Mouse (Mus musculus) intestine, embryonic 15.5 days (tissue): ENCODE results near the gene Poc1a. TPM values are rescaled to one million over a fixed set of nuclear protein-coding genes. Genes with fewer than 3 reads are reported as not detected.

Experiments
- ATAC-seq: fragments of 200-750 bp; cut with Nextera tagmentation; 2 replicates; pipeline ENCODE4 v1.8.0; 2017; ENCODE audit warnings: moderate TSS enrichment, moderate library complexity
- H3K27ac ChIP-seq: fragments of 300-500 bp; sonication (generic); 2 replicates; pipeline ENCODE4 v1.5.1; 2015; ENCODE audit warnings: mild to moderate bottlenecking, inconsistent platforms
- H3K27me3 ChIP-seq: fragments of 300-500 bp; sonication (generic); replicated peaks from 2 replicates; pipeline ENCODE4 v1.6.1; 2015; ENCODE audit warnings: inconsistent platforms
- H3K36me3 ChIP-seq: fragments of 300-500 bp; sonication (generic); 2 replicates; pipeline ENCODE4 v1.6.1; 2015; ENCODE audit warnings: inconsistent platforms
- H3K4me1 ChIP-seq: fragments of 300-500 bp; sonication (generic); replicated peaks from 2 replicates; pipeline ENCODE4 v1.6.1; 2015; ENCODE audit warnings: inconsistent platforms
- H3K4me2 ChIP-seq: fragments of 300-500 bp; sonication (generic); replicated peaks from 2 replicates; pipeline ENCODE4 v1.6.1; 2015; ENCODE audit warnings: mild to moderate bottlenecking, inconsistent platforms
- H3K4me3 ChIP-seq: fragments of 300-500 bp; sonication (generic); replicated peaks from 2 replicates; pipeline ENCODE4 v1.5.1; 2015; ENCODE audit warnings: inconsistent platforms
- H3K9ac ChIP-seq: fragments of 300-500 bp; sonication (generic); 2 replicates; pipeline ENCODE4 v1.6.1; 2015; ENCODE audit warnings: inconsistent platforms
- H3K9me3 ChIP-seq: fragments of 300-500 bp; sonication (generic); 2 replicates; pipeline ENCODE4 v1.6.1; 2016; ENCODE audit warnings: inconsistent platforms
- WGBS: fragments of 180-500 bp; shearing (Covaris S2); methylation state at CpG from one replicate; pipeline ENCODE4 v1.1.7; 2015; 5-methylcytosine and 5-hydroxymethylcytosine counted together
- polyA plus RNA-seq: library from polyadenylated mRNA; unstranded; fragments of >200 nt; fragmentation: Nextera tagmentation; extraction: Ambion mirVana; gene quantifications from 2 replicates; pipeline ENCODE4 v1.2.1, GENCODE M21; 2015

Poc1a gene
- polyA plus RNA-seq, 1 experiment from 2014 or later = 25.9 TPM

DNA sequence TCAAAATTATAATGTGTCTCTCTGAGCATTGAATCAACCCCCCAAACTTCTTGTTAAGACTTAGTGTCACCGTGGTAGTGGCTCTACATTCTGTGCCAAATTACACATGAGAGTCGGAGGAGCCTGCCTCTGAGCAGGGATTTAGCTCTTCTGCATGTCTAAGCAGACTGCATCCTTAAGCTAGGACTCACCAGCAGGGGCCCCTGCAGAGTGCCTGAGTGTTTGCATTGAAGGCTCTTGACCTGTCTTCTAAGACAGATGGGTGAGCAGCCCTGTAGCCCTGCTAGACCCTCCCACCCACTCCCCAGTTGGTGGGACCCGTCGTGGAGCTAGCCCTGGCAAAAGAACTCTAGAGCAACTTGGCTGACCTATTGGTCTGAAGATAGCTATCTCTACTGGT is 6.3 kb downstream of the Poc1a start:
- Histone ChIP-seq H3K9ac (no peak overlapping the region), H3K9me3 (no peaks in the 10 kb centered on the region), H3K27me3 (no peaks in the 10 kb centered on the region), H3K27ac (no peak overlapping the region), H3K4me1 (peaks cover under 1% of the 10 kb centered on the region; the same call in 1 of the 2 replicates), H3K36me3 (peaks cover 21% of the 10 kb centered on the region), H3K4me3 (no peak overlapping the region), H3K4me2 (no peak overlapping the region)
- 51% methylated on average over 4 of the region's 4 CpGs for WGBS
- ATAC-seq = no peak

GRCm38 (mm10) chr9:106288864-106289263 is 8.0 kb downstream of the Poc1a start:
- Histone ChIP-seq H3K4me1 (no peaks in the 10 kb centered on the region), H3K27ac (no peak overlapping the region), H3K27me3 (no peaks in the 10 kb centered on the region), H3K4me3 (no peak overlapping the region), H3K4me2 (no peak overlapping the region), H3K9ac (no peak overlapping the region), H3K9me3 (no peaks in the 10 kb centered on the region), H3K36me3 (peaks cover 21% of the 10 kb centered on the region)
- 27% methylated on average over 3 of the region's 3 CpGs for WGBS
- ATAC-seq = peak; percentile 78

GRCm38 (mm10) chr9:106289841-106290240 is 9.0 kb downstream of the Poc1a start:
- H3K27ac ChIP-seq = no peak overlapping the region
- H3K4me3 ChIP-seq = no peak overlapping the region
- no peaks in the 10 kb centered on the region for H3K9me3 ChIP-seq
- no peaks in the 10 kb centered on the region for H3K4me1 ChIP-seq
- H3K9ac ChIP-seq = no peak overlapping the region
- H3K27me3 ChIP-seq = no peaks in the 10 kb centered on the region
- H3K36me3 ChIP-seq = peaks cover 18% of the 10 kb centered on the region
- no peak overlapping the region for H3K4me2 ChIP-seq
- WGBS = 87% methylated on average over 8 of the region's 8 CpGs
- ATAC-seq = no peak

DNA sequence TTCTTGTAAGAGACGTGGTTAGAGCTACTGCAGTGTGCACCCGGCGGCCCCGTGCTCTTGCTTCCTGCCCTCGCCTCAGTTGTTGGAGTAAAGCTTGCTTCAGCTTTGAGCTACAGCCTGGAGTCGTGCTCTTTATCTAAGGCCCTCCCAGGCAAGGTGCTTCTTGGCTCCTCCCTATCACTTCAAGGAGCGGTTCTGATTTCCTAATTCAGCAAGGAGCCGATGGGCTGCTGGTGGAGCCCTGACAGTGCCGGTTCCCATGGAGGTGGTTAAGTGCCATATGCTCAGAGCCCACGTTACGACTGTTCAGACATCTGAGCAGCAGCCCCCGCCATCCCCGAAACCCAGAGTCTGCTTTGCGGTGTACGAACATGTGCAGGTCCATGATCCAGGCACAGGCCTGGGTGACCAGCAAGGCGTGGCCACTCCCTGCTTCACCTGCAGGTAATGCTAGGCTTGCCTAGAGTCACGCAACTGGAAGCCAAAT is 9.8 kb downstream of the Poc1a start:
- H3K4me1 ChIP-seq = no peaks in the 10 kb centered on the region
- H3K36me3 ChIP-seq = peaks cover 15% of the 10 kb centered on the region
- no peak for ATAC-seq
- WGBS = 87% methylated on average over 17 of the region's 17 CpGs
- H3K4me2 ChIP-seq = no peak overlapping the region
- no peak overlapping the region for H3K4me3 ChIP-seq
- H3K27ac ChIP-seq = no peak overlapping the region
- no peak overlapping the region for H3K9ac ChIP-seq
- no peaks in the 10 kb centered on the region for H3K9me3 ChIP-seq
- H3K27me3 ChIP-seq = no peaks in the 10 kb centered on the region

GRCm38 (mm10) chr9:106293569-106294156 is 12.8 kb downstream of the Poc1a start:
- WGBS = 86% methylated on average over 14 of the region's 14 CpGs
- Histone ChIP-seq H3K9me3 (no peaks in the 10 kb centered on the region), H3K4me1 (no peaks in the 10 kb centered on the region), H3K4me2 (no peak overlapping the region), H3K4me3 (no peak overlapping the region), H3K36me3 (peaks cover 5% of the 10 kb centered on the region), H3K27me3 (no peaks in the 10 kb centered on the region), H3K9ac (no peak overlapping the region), H3K27ac (no peak overlapping the region)
- no peak for ATAC-seq

- 85% methylated on average over 6 of the region's 6 CpGs for WGBS
- no peak overlapping the region for H3K4me3 ChIP-seq
- no peaks in the 10 kb centered on the region; the same call in 1 of the 2 replicates for H3K36me3 ChIP-seq
- H3K27ac ChIP-seq = no peak overlapping the region
- H3K9me3 ChIP-seq = no peaks in the 10 kb centered on the region
- H3K4me1 ChIP-seq = no peaks in the 10 kb centered on the region
- ATAC-seq = no peak
- no peak overlapping the region for H3K4me2 ChIP-seq
- H3K9ac ChIP-seq = no peak overlapping the region
- H3K27me3 ChIP-seq = no peaks in the 10 kb centered on the region
Observed at GRCm38 (mm10) chr9:106296637-106297174, 15.8 kb downstream of the Poc1a start.

DNA sequence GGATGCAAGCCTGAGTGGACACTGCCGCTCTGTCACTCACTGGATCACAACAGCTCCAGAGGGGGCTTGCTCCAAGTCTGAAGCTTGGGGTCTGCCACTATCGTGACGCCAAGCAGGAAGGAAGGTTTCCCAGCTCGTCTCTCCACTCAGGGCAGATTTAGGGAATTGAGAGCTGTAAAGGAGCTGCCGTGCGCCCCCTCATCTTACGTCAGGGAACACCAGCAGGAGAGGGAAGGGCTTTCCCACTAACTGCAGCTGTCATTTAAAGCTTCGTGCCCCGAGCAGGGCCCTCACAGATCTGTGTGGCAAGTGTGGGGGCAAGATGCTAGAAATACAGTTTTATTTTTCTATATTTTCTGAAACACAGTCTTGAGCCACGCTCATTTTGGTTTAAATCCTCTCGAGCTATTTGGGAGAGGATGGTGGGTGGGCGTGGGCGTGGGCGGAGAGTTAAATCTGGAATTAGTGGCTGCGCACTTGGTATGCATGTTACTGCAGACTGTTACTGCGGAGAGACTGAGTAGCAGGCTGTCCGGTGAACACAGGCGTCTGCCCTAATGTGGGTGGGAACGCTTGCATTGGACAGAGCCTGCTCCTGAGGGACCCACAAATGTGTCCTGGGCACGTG is 19.4 kb downstream of the Poc1a start:
- H3K27me3 ChIP-seq = no peaks in the 10 kb centered on the region
- no peaks in the 10 kb centered on the region for H3K9me3 ChIP-seq
- ATAC-seq = no peak
- no peak overlapping the region for H3K4me2 ChIP-seq
- 82% methylated on average over 20 of the region's 20 CpGs for WGBS
- no peak overlapping the region for H3K4me3 ChIP-seq
- H3K27ac ChIP-seq = no peak overlapping the region
- no peak overlapping the region for H3K9ac ChIP-seq
- no peaks in the 10 kb centered on the region; the same call in 1 of the 2 replicates for H3K36me3 ChIP-seq
- 0 out of 2 replicates have a peak, but pooled peaks cover 8% of the 10 kb centered on the region for H3K4me1 ChIP-seq

- H3K27ac ChIP-seq = no peak overlapping the region
- H3K4me2 ChIP-seq = no peak overlapping the region
- no peak overlapping the region for H3K9ac ChIP-seq
- no peak for ATAC-seq
- H3K4me1 ChIP-seq = peaks cover 8% of the 10 kb centered on the region; the same call in 1 of the 2 replicates
- 73% methylated on average over 6 of the region's 6 CpGs for WGBS
- H3K36me3 ChIP-seq = no peaks in the 10 kb centered on the region; the same call in 1 of the 2 replicates
- no peaks in the 10 kb centered on the region for H3K9me3 ChIP-seq
- H3K27me3 ChIP-seq = no peaks in the 10 kb centered on the region
- no peak overlapping the region for H3K4me3 ChIP-seq
Observed at GRCm38 (mm10) chr9:106300949-106301348, 20.1 kb downstream of the Poc1a start.

GRCm38 (mm10) chr9:106301446-106302080 is 20.7 kb downstream of the Poc1a start:
- Histone ChIP-seq H3K4me3 (no peak overlapping the region), H3K4me2 (no peak overlapping the region), H3K36me3 (no peaks in the 10 kb centered on the region; the same call in 1 of the 2 replicates), H3K27me3 (no peaks in the 10 kb centered on the region), H3K4me1 (peaks cover 8% of the 10 kb centered on the region; the same call in 1 of the 2 replicates), H3K9ac (no peak overlapping the region), H3K27ac (no peak overlapping the region), H3K9me3 (no peaks in the 10 kb centered on the region)
- WGBS = 75% methylated on average over 10 of the region's 11 CpGs
- ATAC-seq = no peak

DNA sequence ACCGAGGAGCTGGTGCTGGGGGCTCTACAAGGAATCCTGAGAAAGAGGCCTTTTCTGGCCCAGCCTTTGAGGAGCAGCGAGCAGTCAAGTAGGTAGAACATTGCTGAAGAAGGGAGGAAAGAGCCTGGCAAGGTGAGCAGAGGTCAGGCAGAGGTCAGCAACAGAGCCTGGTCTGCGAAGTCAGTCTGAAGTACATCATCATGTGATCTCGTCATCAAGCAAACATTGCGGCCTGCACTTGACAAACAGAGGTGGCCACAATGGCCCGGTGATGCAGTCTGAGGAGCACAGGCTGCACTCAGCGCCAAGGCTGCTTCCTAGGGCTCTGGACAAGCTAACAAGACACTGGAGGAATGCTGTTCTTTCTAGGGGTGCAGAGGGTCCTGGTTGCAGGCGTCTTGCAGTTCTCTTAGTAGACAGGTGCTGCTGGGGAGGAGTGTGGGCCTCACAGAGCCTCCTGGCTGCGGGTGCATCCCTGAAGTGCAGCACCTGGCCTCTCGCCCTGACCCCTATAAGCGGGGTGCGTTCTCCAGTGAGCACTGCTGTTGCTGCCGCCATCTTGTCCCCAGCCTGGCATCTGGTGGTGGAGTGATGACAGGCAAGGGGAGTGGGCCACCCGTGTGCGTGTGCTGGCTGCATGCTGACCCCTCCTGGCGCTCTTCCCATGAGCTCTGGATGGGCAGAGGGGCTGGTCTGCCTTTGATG is 21.7 kb downstream of the Poc1a start:
- no peak overlapping the region for H3K9ac ChIP-seq
- WGBS = 70% methylated on average over 16 of the region's 16 CpGs
- H3K4me2 ChIP-seq = no peak overlapping the region
- ATAC-seq = no peak
- no peaks in the 10 kb centered on the region for H3K9me3 ChIP-seq
- H3K27me3 ChIP-seq = no peaks in the 10 kb centered on the region
- H3K36me3 ChIP-seq = no peaks in the 10 kb centered on the region
- H3K27ac ChIP-seq = no peak overlapping the region
- peaks cover 8% of the 10 kb centered on the region; the same call in 1 of the 2 replicates for H3K4me1 ChIP-seq
- H3K4me3 ChIP-seq = no peak overlapping the region

DNA sequence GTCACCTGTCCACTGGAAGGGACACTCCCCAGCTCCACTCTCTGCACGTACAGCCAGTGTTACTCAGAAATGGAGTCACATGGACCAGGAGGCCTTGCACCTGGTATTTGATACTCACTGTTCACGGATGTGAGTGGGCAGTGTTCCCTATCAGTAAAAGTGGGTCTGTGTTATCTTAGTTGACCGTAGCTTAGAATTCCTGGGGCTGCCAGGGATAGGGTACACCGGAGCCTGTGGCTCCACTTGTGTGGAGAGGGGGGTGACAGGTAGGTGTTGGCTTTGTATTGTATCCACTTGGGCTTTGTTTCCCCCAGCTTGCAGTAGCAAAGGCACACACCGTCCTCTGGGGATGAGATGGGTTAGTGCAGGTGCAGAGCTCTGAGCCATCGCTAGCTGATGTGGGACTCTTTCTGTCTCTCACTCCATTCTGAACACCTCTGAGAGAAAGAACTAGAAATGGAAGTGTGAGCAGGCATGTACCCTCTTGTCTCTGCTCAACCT is 22.6 kb downstream of the Poc1a start:
- no peak for ATAC-seq
- no peaks in the 10 kb centered on the region for H3K9me3 ChIP-seq

GRCm38 (mm10) chr9:106305228-106305627 is 24.4 kb downstream of the Poc1a start:
- no peaks in the 10 kb centered on the region for H3K36me3 ChIP-seq
- 68% methylated on average over 7 of the region's 7 CpGs for WGBS
- no peak overlapping the region for H3K9ac ChIP-seq
- ATAC-seq = peak; percentile 69; the same call in 1 of the 2 replicates
- peaks cover 8% of the 10 kb centered on the region; the same call in 1 of the 2 replicates for H3K4me1 ChIP-seq
- no peak overlapping the region for H3K27ac ChIP-seq
- H3K9me3 ChIP-seq = no peaks in the 10 kb centered on the region
- H3K4me2 ChIP-seq = no peak overlapping the region
- H3K27me3 ChIP-seq = no peaks in the 10 kb centered on the region
- no peak overlapping the region for H3K4me3 ChIP-seq

More for the DNA sequence above, 22.6 kb downstream of the Poc1a start:
- Histone ChIP-seq H3K4me1 (peaks cover 8% of the 10 kb centered on the region; the same call in 1 of the 2 replicates), H3K36me3 (no peaks in the 10 kb centered on the region), H3K27ac (no peak overlapping the region), H3K27me3 (no peaks in the 10 kb centered on the region), H3K4me3 (no peak overlapping the region), H3K9ac (no peak overlapping the region), H3K4me2 (no peak overlapping the region)
- WGBS = 87% methylated on average over 6 of the region's 6 CpGs
